Mouse (Mus musculus) hindbrain, embryonic 11.5 days (tissue): ENCODE results near the gene Agfg1. TPM values are rescaled to one million over a fixed set of nuclear protein-coding genes. Genes with fewer than 3 reads are reported as not detected.

Experiments used
- ATAC-seq: fragments of 200-750 bp; cut with Nextera tagmentation; 2 replicates; pipeline ENCODE4 v1.8.0; 2017; ENCODE audit warnings: mild to moderate bottlenecking, moderate TSS enrichment, moderate library complexity; ENCODE audit not compliant: low FRiP score
- DNase-seq: peaks from one replicate; pipeline ENCODE4 v3.0.0-alpha.2; 2015; ENCODE audit warnings: low spot score
- H3K27ac ChIP-seq: fragments of 300-500 bp; sonication (generic); 2 replicates; pipeline ENCODE4 v1.5.1; 2014; ENCODE audit warnings: mild to moderate bottlenecking, low read depth, low read length
- H3K27me3 ChIP-seq: fragments of 300-500 bp; sonication (generic); 2 replicates; pipeline ENCODE4 v1.6.1; 2014; ENCODE audit warnings: mild to moderate bottlenecking, low read length, moderate library complexity, mixed read lengths; ENCODE audit not compliant: control insufficient read depth, insufficient read depth
- H3K36me3 ChIP-seq: fragments of 300-500 bp; sonication (generic); 2 replicates; pipeline ENCODE4 v1.6.1; 2014; ENCODE audit warnings: mild to moderate bottlenecking, low read length, moderate library complexity, mixed read lengths; ENCODE audit not compliant: control insufficient read depth, insufficient read depth
- H3K4me1 ChIP-seq: fragments of 300-500 bp; sonication (generic); replicated peaks from 2 replicates; pipeline ENCODE4 v1.6.1; 2014; ENCODE audit warnings: low read length, mixed read lengths; ENCODE audit not compliant: control insufficient read depth, insufficient read depth
- H3K4me2 ChIP-seq: fragments of 300-500 bp; sonication (generic); replicated peaks from 2 replicates; pipeline ENCODE4 v1.6.1; 2014; ENCODE audit warnings: mild to moderate bottlenecking, low read depth, low read length
- H3K4me3 ChIP-seq: fragments of 300-500 bp; sonication (generic); 2 replicates; pipeline ENCODE4 v1.5.1; 2014; ENCODE audit warnings: low read depth, low read length
- H3K9ac ChIP-seq: fragments of 300-500 bp; sonication (generic); 2 replicates; pipeline ENCODE4 v1.6.1; 2014; ENCODE audit warnings: low read depth, low read length
- H3K9me3 ChIP-seq: fragments of 300-500 bp; sonication (generic); 2 replicates; pipeline ENCODE4 v1.6.1; 2016; ENCODE audit warnings: low read length; ENCODE audit not compliant: control insufficient read depth
- WGBS: fragments of 180-500 bp; shearing (Covaris S2); extraction: QIAGEN DNeasy Blood & Tissue Kit; methylation state at CpG from one replicate; pipeline ENCODE4 v1.1.7; 2014; 5-methylcytosine and 5-hydroxymethylcytosine counted together
- polyA plus RNA-seq: library from polyadenylated mRNA; unstranded; fragments of >200 nt; fragmentation: Nextera tagmentation; extraction: Ambion mirVana; gene quantifications from 2 replicates; pipeline ENCODE4 v1.2.1, GENCODE M21; 2014

The Agfg1 gene
- polyA plus RNA-seq, 1 experiment from 2014 or later: 47.2 TPM

- DNase-seq (no peak), ATAC-seq (no peak)
- no peaks in the 10 kb centered on the region for H3K27me3 ChIP-seq
- H3K4me2 ChIP-seq: no peak overlapping the region
- WGBS: 78% methylated on average over 4 of the region's 4 CpGs
- no peaks in the 10 kb centered on the region for H3K4me1 ChIP-seq
- H3K27ac ChIP-seq: no peak overlapping the region
- no peaks in the 10 kb centered on the region for H3K36me3 ChIP-seq
- H3K9ac ChIP-seq: no peak overlapping the region
- H3K4me3 ChIP-seq: no peak overlapping the region
- no peaks in the 10 kb centered on the region for H3K9me3 ChIP-seq
These were observed 40.4 kb upstream of the Agfg1 start for GRCm38 (mm10) chr1:82798922-82799321.

DNA sequence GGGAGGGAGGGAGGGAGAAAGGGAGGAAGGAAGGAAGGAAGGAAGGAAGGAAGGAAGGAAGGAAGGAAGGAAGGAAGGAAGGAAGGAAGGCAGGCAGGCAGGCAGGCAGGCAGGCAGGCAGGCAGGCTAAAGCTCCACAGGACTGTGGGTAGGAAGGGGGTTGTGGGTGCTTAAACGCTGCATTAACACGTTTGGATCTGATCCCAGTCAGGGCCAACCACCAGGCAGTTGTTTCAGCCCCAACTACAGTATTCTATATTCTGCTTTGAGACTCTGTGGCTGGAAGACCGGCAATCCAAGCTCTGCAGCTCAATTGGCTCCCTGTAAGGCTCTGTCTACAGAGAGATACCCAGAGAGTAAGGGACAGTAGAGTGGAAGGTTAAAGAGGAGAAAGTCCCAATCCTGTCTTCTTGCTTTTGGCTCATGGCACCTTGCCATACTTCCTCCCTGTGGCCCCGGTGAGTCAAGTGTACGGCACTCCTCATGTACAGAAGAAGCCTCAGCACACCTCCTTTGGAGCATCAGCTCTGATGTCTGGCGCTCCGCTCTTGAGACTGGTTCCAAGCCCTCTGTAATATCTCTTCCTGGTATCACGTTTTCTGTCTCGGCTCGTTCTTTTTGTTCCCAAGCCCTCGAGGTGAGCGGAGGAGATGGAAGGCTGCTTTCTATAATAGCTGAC, 38.0 kb upstream of the Agfg1 start:
- 88% methylated on average over 12 of the region's 12 CpGs for WGBS
- Histone ChIP-seq H3K36me3 (no peaks in the 10 kb centered on the region), H3K27me3 (no peaks in the 10 kb centered on the region), H3K9ac (no peak overlapping the region), H3K4me3 (no peak overlapping the region), H3K4me1 (no peaks in the 10 kb centered on the region), H3K9me3 (no peaks in the 10 kb centered on the region), H3K27ac (no peak overlapping the region), H3K4me2 (no peak overlapping the region)
- no peak for ATAC-seq
- no peak for DNase-seq

DNA sequence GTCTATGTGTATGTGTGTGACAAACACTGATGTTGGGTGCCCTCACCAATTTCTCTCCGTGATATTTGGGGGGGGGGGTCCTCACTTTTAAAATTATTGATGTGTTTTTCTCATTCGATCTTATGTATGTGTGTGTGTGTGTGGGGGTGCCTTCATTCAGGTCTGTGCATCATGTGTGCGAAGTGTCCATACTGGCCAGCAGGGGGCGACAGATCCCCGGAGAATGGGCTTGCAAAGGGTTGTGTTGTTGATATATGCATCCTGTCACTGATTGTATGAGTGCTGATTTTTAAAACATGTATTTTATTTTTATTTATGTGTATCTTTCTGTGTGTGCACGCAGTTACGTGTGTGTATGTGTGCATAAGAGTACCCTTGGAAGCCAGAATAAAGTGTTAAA, 35.7 kb upstream of the Agfg1 start:
- H3K9me3 ChIP-seq: no peaks in the 10 kb centered on the region
- no peak overlapping the region for H3K27ac ChIP-seq
- H3K27me3 ChIP-seq: no peaks in the 10 kb centered on the region
- no peak overlapping the region for H3K4me3 ChIP-seq
- 79% methylated on average over 7 of the region's 7 CpGs for WGBS
- H3K36me3 ChIP-seq: no peaks in the 10 kb centered on the region
- ATAC-seq (no peak), DNase-seq (no peak)
- H3K4me1 ChIP-seq: no peaks in the 10 kb centered on the region
- no peak overlapping the region for H3K9ac ChIP-seq
- H3K4me2 ChIP-seq: no peak overlapping the region

GRCm38 (mm10) chr1:82804059-82804458, 35.2 kb upstream of the Agfg1 start:
- no peak for ATAC-seq
- H3K4me3 ChIP-seq: no peak overlapping the region
- no peak overlapping the region for H3K27ac ChIP-seq
- no peaks in the 10 kb centered on the region for H3K9me3 ChIP-seq
- H3K9ac ChIP-seq: no peak overlapping the region
- H3K4me2 ChIP-seq: no peak overlapping the region
- WGBS: 90% methylated on average over 1 of the region's 1 CpGs
- H3K36me3 ChIP-seq: no peaks in the 10 kb centered on the region
- H3K4me1 ChIP-seq: no peaks in the 10 kb centered on the region
- no peaks in the 10 kb centered on the region for H3K27me3 ChIP-seq
- DNase-seq: no peak

DNA sequence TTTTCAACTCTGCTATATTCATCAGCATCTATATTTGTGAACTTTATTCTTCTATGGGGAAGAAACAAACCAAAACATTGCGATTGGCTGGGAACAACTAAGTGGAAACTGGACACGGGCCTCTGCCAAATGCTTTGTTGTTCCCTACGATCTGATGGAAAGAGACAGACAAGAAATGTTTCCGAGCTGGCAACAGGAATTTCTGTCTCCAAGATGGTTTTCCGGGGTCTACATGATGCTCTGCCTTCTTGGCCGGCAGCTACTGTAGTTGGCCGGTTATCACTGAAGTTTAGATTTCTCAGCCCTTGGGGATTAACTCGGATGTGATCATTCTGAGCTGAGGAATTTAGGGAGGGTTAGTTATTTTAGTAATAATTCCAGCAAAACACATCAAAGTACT, 32.9 kb upstream of the Agfg1 start:
- DNase-seq (no peak), ATAC-seq (no peak)
- Histone ChIP-seq H3K27me3 (no peaks in the 10 kb centered on the region), H3K4me2 (no peak overlapping the region), H3K9ac (no peak overlapping the region), H3K9me3 (no peaks in the 10 kb centered on the region), H3K27ac (no peak overlapping the region), H3K4me3 (no peak overlapping the region), H3K4me1 (no peaks in the 10 kb centered on the region), H3K36me3 (no peaks in the 10 kb centered on the region)
- WGBS: 87% methylated on average over 8 of the region's 8 CpGs

- no peak for ATAC-seq
- Histone ChIP-seq H3K9ac (no peak overlapping the region), H3K4me3 (no peak overlapping the region), H3K27me3 (no peaks in the 10 kb centered on the region), H3K9me3 (no peaks in the 10 kb centered on the region), H3K36me3 (no peaks in the 10 kb centered on the region), H3K4me2 (no peak overlapping the region), H3K4me1 (no peaks in the 10 kb centered on the region), H3K27ac (no peak overlapping the region)
- 90% methylated on average over 7 of the region's 7 CpGs for WGBS
- no peak for DNase-seq
These were observed 32.1 kb upstream of the Agfg1 start for GRCm38 (mm10) chr1:82807206-82807605.

GRCm38 (mm10) chr1:82808564-82808963, 30.7 kb upstream of the Agfg1 start:
- H3K4me3 ChIP-seq: no peak overlapping the region
- 72% methylated on average over 3 of the region's 3 CpGs for WGBS
- no peak for ATAC-seq

GRCm38 (mm10) chr1:82811766-82812165, 27.5 kb upstream of the Agfg1 start:
- Histone ChIP-seq H3K27ac (no peak overlapping the region), H3K9ac (no peak overlapping the region), H3K4me2 (no peak overlapping the region), H3K4me1 (no peaks in the 10 kb centered on the region), H3K36me3 (no peaks in the 10 kb centered on the region), H3K9me3 (no peaks in the 10 kb centered on the region), H3K27me3 (no peaks in the 10 kb centered on the region), H3K4me3 (no peak overlapping the region)
- no peak for DNase-seq
- WGBS: 68% methylated on average over 1 of the region's 1 CpGs
- ATAC-seq: no peak

More at GRCm38 (mm10) chr1:82808564-82808963, 30.7 kb upstream of the Agfg1 start:
- no peaks in the 10 kb centered on the region for H3K4me1 ChIP-seq
- no peaks in the 10 kb centered on the region for H3K9me3 ChIP-seq
- DNase-seq: no peak
- no peak overlapping the region for H3K9ac ChIP-seq
- no peak overlapping the region for H3K27ac ChIP-seq
- H3K27me3 ChIP-seq: no peaks in the 10 kb centered on the region
- no peaks in the 10 kb centered on the region for H3K36me3 ChIP-seq
- no peak overlapping the region for H3K4me2 ChIP-seq

- Histone ChIP-seq H3K27ac (no peak overlapping the region; the same call in 1 of the 2 replicates), H3K4me3 (no peak overlapping the region), H3K36me3 (no peaks in the 10 kb centered on the region), H3K9ac (no peak overlapping the region), H3K4me1 (no peaks in the 10 kb centered on the region), H3K27me3 (no peaks in the 10 kb centered on the region), H3K9me3 (no peaks in the 10 kb centered on the region), H3K4me2 (no peak overlapping the region)
- DNase-seq: no peak
- WGBS: 70% methylated on average over 17 of the region's 17 CpGs
- peak; percentile 41 for ATAC-seq
These were observed 23.2 kb upstream of the Agfg1 start for GRCm38 (mm10) chr1:82815941-82816716.
